Mouse (Mus musculus) liver, embryonic 11.5 days (tissue): ENCODE measurements around the gene Mturn. TPM values are rescaled to one million over a fixed set of nuclear protein-coding genes. Genes with fewer than 3 reads are reported as not detected.

Experiments
- polyA plus RNA-seq: library from polyadenylated mRNA; unstranded; fragments of >200 nt; fragmentation: Nextera tagmentation; extraction: Ambion mirVana; gene quantifications from 2 replicates; pipeline ENCODE4 v1.2.1, GENCODE M21; 2014

Mturn gene
- polyA plus RNA-seq, 1 experiment from 2014 or later: 1.8 TPM

Other genes with a start within 250 kb of the Mturn start
- gene Scrn1, start 115.1 kb upstream of the Mturn start, polyA plus RNA-seq: 2.9 and 3.0 TPM in 2 replicates
- gene Plekha8, start 86.5 kb upstream of the Mturn start, polyA plus RNA-seq: 7.9 and 9.7 TPM in 2 replicates
- gene Fkbp14, start 84.3 kb upstream of the Mturn start, polyA plus RNA-seq: 11.0 and 11.9 TPM in 2 replicates
- gene Znrf2, start 135.3 kb downstream of the Mturn start, polyA plus RNA-seq: 3.9 and 4.1 TPM in 2 replicates